Mouse (Mus musculus) embryonic fibroblast, embryonic 13.5 days (primary cell): ENCODE data around the gene Abca4. TPM values are rescaled to one million over a fixed set of nuclear protein-coding genes. Genes with fewer than 3 reads are reported as not detected.

Experiments
- H3K27ac ChIP-seq: 2 replicates; pipeline ENCODE4 v1.5.1; 2012; ENCODE audit warnings: low read length, control low read depth, inconsistent platforms; ENCODE audit not compliant: insufficient read depth
- H3K4me1 ChIP-seq: 2 replicates; pipeline ENCODE4 v1.6.1; 2011; ENCODE audit warnings: low read length; ENCODE audit not compliant: control insufficient read depth, insufficient read depth
- H3K4me3 ChIP-seq: 2 replicates; pipeline ENCODE4 v1.5.1; 2011; ENCODE audit warnings: mild to moderate bottlenecking, control low read depth, low read length; ENCODE audit not compliant: insufficient read depth
- CTCF ChIP-seq: IDR thresholded peaks from 2 replicates; pipeline ENCODE4 v1.5.1; 2011; ENCODE audit warnings: mild to moderate bottlenecking, control low read depth, low read length, moderate library complexity, borderline replicate concordance; ENCODE audit not compliant: insufficient read depth
- POLR2A ChIP-seq: IDR thresholded peaks from 2 replicates; pipeline ENCODE4 v1.6.1; 2011; ENCODE audit warnings: low read depth, mild to moderate bottlenecking, control low read depth, low read length, moderate library complexity
- polyA plus RNA-seq: library from polyadenylated mRNA; stranded (reverse); fragments of >200 nt; gene quantifications from 2 replicates; pipeline ENCODE4 v1.2.4, GENCODE M21; 2011; ENCODE audit warnings: low read depth; ENCODE audit not compliant: missing spikeins, insufficient read length

Abca4 gene
- polyA plus RNA-seq, 1 experiment = 0.68 TPM

- TF ChIP-seq POLR2A (no peak), CTCF (no peak)
- Histone ChIP-seq H3K4me1 (peaks cover 5% of the 10 kb centered on the region), H3K27ac (no peak overlapping the region), H3K4me3 (no peak overlapping the region)
Observed at GRCm38 (mm10) chr3:122200017-122200416, 155.8 kb downstream of the Abca4 start.

- H3K4me3 ChIP-seq = no peak overlapping the region
- H3K27ac ChIP-seq = no peak overlapping the region
- H3K4me1 ChIP-seq = peaks cover 5% of the 10 kb centered on the region
- no peak for TF ChIP-seq CTCF
- no peak for TF ChIP-seq POLR2A
Observed at GRCm38 (mm10) chr3:122200447-122200846, 156.2 kb downstream of the Abca4 start.

- no peak overlapping the region for H3K27ac ChIP-seq
- H3K4me1 ChIP-seq = peaks cover 5% of the 10 kb centered on the region
- TF ChIP-seq POLR2A = no peak
- no peak for TF ChIP-seq CTCF
- no peak overlapping the region for H3K4me3 ChIP-seq
Observed at GRCm38 (mm10) chr3:122202307-122202732, 158.1 kb downstream of the Abca4 start.

- no peak overlapping the region for H3K27ac ChIP-seq
- H3K4me1 ChIP-seq = peaks cover 4% of the 10 kb centered on the region
- TF ChIP-seq POLR2A (no peak), CTCF (no peak)
- no peak overlapping the region for H3K4me3 ChIP-seq
Observed at GRCm38 (mm10) chr3:122203675-122204329, 159.6 kb downstream of the Abca4 start.

- Histone ChIP-seq H3K27ac (no peak overlapping the region), H3K4me3 (no peak overlapping the region), H3K4me1 (no peaks in the 10 kb centered on the region)
- TF ChIP-seq CTCF = no peak
- TF ChIP-seq POLR2A = no peak
Observed at GRCm38 (mm10) chr3:122205753-122206152, 161.5 kb downstream of the Abca4 start.

GRCm38 (mm10) chr3:122206279-122207070, 162.2 kb downstream of the Abca4 start:
- H3K27ac ChIP-seq = no peak overlapping the region
- no peak for TF ChIP-seq POLR2A
- no peak for TF ChIP-seq CTCF
- no peaks in the 10 kb centered on the region for H3K4me1 ChIP-seq
- H3K4me3 ChIP-seq = no peak overlapping the region

- H3K4me1 ChIP-seq = no peaks in the 10 kb centered on the region
- H3K27ac ChIP-seq = no peak overlapping the region
- TF ChIP-seq CTCF (no peak), POLR2A (no peak)
- H3K4me3 ChIP-seq = no peak overlapping the region
Observed at GRCm38 (mm10) chr3:122207766-122208165, 163.5 kb downstream of the Abca4 start.

- TF ChIP-seq CTCF = no peak
- TF ChIP-seq POLR2A = no peak
- no peaks in the 10 kb centered on the region for H3K4me1 ChIP-seq
- no peak overlapping the region for H3K27ac ChIP-seq
- no peak overlapping the region for H3K4me3 ChIP-seq
Observed at GRCm38 (mm10) chr3:122208296-122209225, 164.3 kb downstream of the Abca4 start.

- H3K4me3 ChIP-seq = no peak overlapping the region
- no peaks in the 10 kb centered on the region for H3K4me1 ChIP-seq
- no peak for TF ChIP-seq POLR2A
- TF ChIP-seq CTCF = no peak
- no peak overlapping the region for H3K27ac ChIP-seq
Observed at GRCm38 (mm10) chr3:122209511-122209910, 165.3 kb downstream of the Abca4 start.

GRCm38 (mm10) chr3:122210434-122210833, 166.2 kb downstream of the Abca4 start:
- no peak for TF ChIP-seq CTCF
- TF ChIP-seq POLR2A = no peak
- no peak overlapping the region for H3K4me3 ChIP-seq
- H3K4me1 ChIP-seq = no peaks in the 10 kb centered on the region
- H3K27ac ChIP-seq = no peak overlapping the region
